ENCODE assay signal across 8 mouse cellular contexts in the genomic region with DNA sequence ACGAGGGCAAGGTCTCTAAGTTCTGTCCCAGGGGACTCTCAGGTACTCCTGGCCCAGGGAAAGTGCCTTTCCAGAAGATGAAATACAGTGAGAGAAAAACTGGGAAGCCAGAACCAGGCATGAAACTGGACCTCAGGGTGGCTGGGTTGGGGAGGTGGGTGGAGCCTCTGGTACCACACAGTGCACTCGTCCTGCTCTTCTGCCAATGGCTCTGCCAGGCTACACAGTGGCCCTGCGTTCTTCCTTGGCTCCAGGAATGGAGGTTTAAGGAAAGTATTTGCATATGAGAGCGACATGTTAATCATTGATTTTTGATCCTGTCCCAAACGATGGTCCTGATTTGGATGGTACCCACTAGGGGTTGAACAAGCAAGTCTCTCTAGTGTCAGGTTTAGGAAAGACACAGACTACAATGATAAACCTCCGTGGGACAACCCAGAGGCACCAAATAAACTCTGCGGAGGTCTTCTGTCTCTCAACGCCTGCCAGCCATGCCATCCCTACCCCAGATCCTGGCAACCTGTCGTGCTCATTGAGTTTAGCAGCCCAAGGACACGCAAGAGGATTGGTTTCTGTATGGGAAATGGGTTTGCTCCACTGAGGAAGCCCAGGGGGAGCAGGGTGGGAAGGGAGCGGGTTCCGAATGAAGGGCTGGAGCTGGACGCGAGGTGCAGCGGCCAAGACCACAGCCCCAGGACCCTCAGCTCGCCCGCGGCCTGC. TPM values are rescaled to one million over a fixed set of nuclear protein-coding genes. Genes with fewer than 3 reads are reported as not detected.
DNase-seq lines count a peak whose midpoint lies in the region; ATAC-seq and TF ChIP-seq lines count a peak whose summit lies in the region.

No protein-coding gene starts in this region.

- no peak for DNase-seq in lung, adult 2 months
- DNase-seq in lung, postnatal 14 days: no peak
- peak; percentile 51 for DNase-seq in brain, adult 2 months (ENCODE audit: low read depth, low spot score)
- DNase-seq in forebrain, embryonic 11.5 days (ENCODE audit: low spot score): no peak
- DNase-seq in stomach, postnatal 0 days (ENCODE audit: low spot score): no peak
- no peak for DNase-seq in right cerebral cortex, adult 18-20 months
- no peak for DNase-seq in right cerebral cortex, postnatal 14 days

- H3K27me3 ChIP-seq in forebrain, embryonic 11.5 days (ENCODE audit: control insufficient read depth, insufficient read depth, low read length): no peaks in the 10 kb centered on the region
- H3K27me3 ChIP-seq in limb, embryonic 15.5 days: no peaks in the 10 kb centered on the region; the same call in 1 of the 2 replicates
- H3K27me3 ChIP-seq in stomach, postnatal 0 days (ENCODE audit: control insufficient read depth, insufficient read depth, low read length): no peaks in the 10 kb centered on the region

- H3K4me1 ChIP-seq in lung, adult 2 months (ENCODE audit: control insufficient read depth, insufficient read depth, low read length): no peaks in the 10 kb centered on the region; the same call in 1 of the 2 replicates
- H3K4me1 ChIP-seq in forebrain, embryonic 11.5 days (replicated peaks; ENCODE audit: control insufficient read depth, insufficient read depth, low read length): no peaks in the 10 kb centered on the region
- H3K4me1 ChIP-seq in limb, embryonic 15.5 days: peaks cover 21% of the 10 kb centered on the region
- no peaks in the 10 kb centered on the region for H3K4me1 ChIP-seq in stomach, postnatal 0 days (replicated peaks; ENCODE audit: control insufficient read depth, insufficient read depth)

- H3K27ac ChIP-seq in forebrain, embryonic 11.5 days (ENCODE audit: low read depth, low read length): no peak overlapping the region
- H3K27ac ChIP-seq in limb, embryonic 15.5 days: no peak overlapping the region
- peak overlapping the region; percentile 49; the same call in 1 of the 2 replicates for H3K27ac ChIP-seq in stomach, postnatal 0 days (replicated peaks)

- H3K9me3 ChIP-seq in forebrain, embryonic 11.5 days (ENCODE audit: control insufficient read depth, low read length): no peaks in the 10 kb centered on the region
- H3K9me3 ChIP-seq in limb, embryonic 15.5 days: no peaks in the 10 kb centered on the region
- no peaks in the 10 kb centered on the region for H3K9me3 ChIP-seq in stomach, postnatal 0 days (ENCODE audit: control insufficient read depth, low read length)

- peak; percentile 16; the same call in 1 of the 2 replicates for ATAC-seq in forebrain, embryonic 11.5 days (replicated peaks; ENCODE audit: low FRiP score)
- ATAC-seq in limb, embryonic 15.5 days (ENCODE audit: insufficient number of reproducible peaks, low FRiP score, low TSS enrichment, low read depth): 0 out of 2 replicates have a peak, but pooled peaks have one; percentile 8
- peak; percentile 44; the same call in 1 of the 2 replicates for ATAC-seq in stomach, postnatal 0 days (ENCODE audit: low FRiP score, low TSS enrichment)

- H3K4me3 ChIP-seq in lung, adult 2 months (replicated peaks; ENCODE audit: extremely low read depth, low read depth, low read length): peak overlapping the region; percentile 87
- H3K4me3 ChIP-seq in forebrain, embryonic 11.5 days (ENCODE audit: low read depth, low read length): peak overlapping the region; percentile 82
- H3K4me3 ChIP-seq in limb, embryonic 15.5 days: peak overlapping the region; percentile 83
- peak overlapping the region; percentile 95 for H3K4me3 ChIP-seq in stomach, postnatal 0 days (ENCODE audit: low read depth, low read length)

- WGBS in lung, adult 2 months: 23% methylated on average over 18 of the region's 18 CpGs
- WGBS in forebrain, embryonic 11.5 days: 14% methylated on average over 18 of the region's 18 CpGs
- 13% methylated on average over 18 of the region's 18 CpGs for WGBS in limb, embryonic 15.5 days
- 21% methylated on average over 18 of the region's 18 CpGs for WGBS in stomach, postnatal 0 days

- no peak for TF ChIP-seq EP300 in stomach, postnatal 0 days (optimal IDR thresholded peaks at IDR 0.05)

- H3K9ac ChIP-seq in forebrain, embryonic 11.5 days (ENCODE audit: low read length): peak overlapping the region; percentile 93
- H3K9ac ChIP-seq in limb, embryonic 15.5 days: peak overlapping the region; percentile 85; the same call in 1 of the 2 replicates
- peak overlapping the region; percentile 84 for H3K9ac ChIP-seq in stomach, postnatal 0 days (ENCODE audit: low read length)

- no peaks in the 10 kb centered on the region for H3K36me3 ChIP-seq in forebrain, embryonic 11.5 days (ENCODE audit: control insufficient read depth, insufficient read depth, low read length)
- H3K36me3 ChIP-seq in limb, embryonic 15.5 days: no peaks in the 10 kb centered on the region
- H3K36me3 ChIP-seq in stomach, postnatal 0 days (ENCODE audit: control insufficient read depth, insufficient read depth, low read length): no peaks in the 10 kb centered on the region

- no peak for TF ChIP-seq POLR2A in lung, adult 2 months (IDR thresholded peaks at IDR 0.05; ENCODE audit: borderline replicate concordance, extremely low read depth, low read depth, low read length)

- TF ChIP-seq CTCF in lung, adult 2 months (IDR thresholded peaks at IDR 0.05; ENCODE audit: insufficient read depth, low read length): no peak
- no peak for TF ChIP-seq CTCF in stomach, postnatal 0 days (IDR thresholded peaks at IDR 0.05; ENCODE audit: low read depth)

- H3K4me2 ChIP-seq in forebrain, embryonic 11.5 days (ENCODE audit: low read depth, low read length, severe bottlenecking): peak overlapping the region; percentile 62
- peak overlapping the region; percentile 86 for H3K4me2 ChIP-seq in limb, embryonic 15.5 days
- H3K4me2 ChIP-seq in stomach, postnatal 0 days (replicated peaks; ENCODE audit: low read depth): peak overlapping the region; percentile 87

RNA-seq across cellular contexts. Expression of a gene that starts 1.0 kb away (rescaled TPM):
- polyA plus RNA-seq in lung, adult 2 months (2012; rRNA removed): 2.0 and 3.0 TPM in 2 replicates
- polyA plus RNA-seq in forebrain, embryonic 11.5 days (2014; fragmentation: Nextera tagmentation; extraction: Ambion mirVana): 7.6 and 7.7 TPM in 2 replicates
- polyA plus RNA-seq in limb, embryonic 15.5 days (2015; fragmentation: Nextera tagmentation; extraction: Ambion mirVana): 2.2 and 3.1 TPM in 2 replicates
- 2.3 and 2.6 TPM in 2 replicates for polyA plus RNA-seq in stomach, postnatal 0 days (2015; fragmentation: Nextera tagmentation; extraction: Ambion mirVana)
